Mouse (Mus musculus): Measurements from ENCODE around the gene Acr. TPM values are rescaled to one million over a fixed set of nuclear protein-coding genes. Genes with fewer than 3 reads are reported as not detected.

Gene Acr
- polyA plus RNA-seq, 1 experiment from 2014 or later: 0.14 TPM

- 26% methylated on average over 32 of the region's 40 CpGs for WGBS
- Histone ChIP-seq H3K9me3 (ENCODE audit: control insufficient read depth, low read length) (no peaks in the 10 kb centered on the region), H3K4me3 (ENCODE audit: low read length) (peak overlapping the region; percentile 19), H3K27ac (ENCODE audit: low read length) (no peak overlapping the region), H3K36me3 (ENCODE audit: control insufficient read depth, insufficient read depth, low read length) (no peaks in the 10 kb centered on the region), H3K27me3 (ENCODE audit: control insufficient read depth, insufficient read depth, low read depth, low read length) (peaks cover 26% of the 10 kb centered on the region), H3K9ac (ENCODE audit: low read length) (no peak overlapping the region), H3K4me1 (replicated peaks; ENCODE audit: control insufficient read depth, insufficient read depth, low read length) (peaks cover 17% of the 10 kb centered on the region; the same call in 1 of the 2 replicates), H3K4me2 (ENCODE audit: low read depth, low read length) (peak overlapping the region; percentile 46)
- ATAC-seq (ENCODE audit: low read depth): peak; percentile 6; the same call in 1 of the 2 replicates
Observed at GRCm38 (mm10) chr15:89557179-89557995, 10.7 kb upstream of the Acr start.

- no peak overlapping the region for H3K27ac ChIP-seq (ENCODE audit: low read length)
- H3K27me3 ChIP-seq (ENCODE audit: control insufficient read depth, insufficient read depth, low read depth, low read length): peaks cover 26% of the 10 kb centered on the region
- no peaks in the 10 kb centered on the region for H3K9me3 ChIP-seq (ENCODE audit: control insufficient read depth, low read length)
- peak overlapping the region; percentile 46 for H3K4me2 ChIP-seq (ENCODE audit: low read depth, low read length)
- H3K9ac ChIP-seq (ENCODE audit: low read length): peak overlapping the region; percentile 14; the same call in 1 of the 2 replicates
- no peak for ATAC-seq (ENCODE audit: low read depth)
- H3K36me3 ChIP-seq (ENCODE audit: control insufficient read depth, insufficient read depth, low read length): no peaks in the 10 kb centered on the region
- WGBS: 19% methylated on average over 34 of the region's 34 CpGs
- H3K4me1 ChIP-seq (replicated peaks; ENCODE audit: control insufficient read depth, insufficient read depth, low read length): peaks cover 17% of the 10 kb centered on the region; the same call in 1 of the 2 replicates
- H3K4me3 ChIP-seq (ENCODE audit: low read length): peak overlapping the region; percentile 19
Observed at GRCm38 (mm10) chr15:89557996-89558390, 10.1 kb upstream of the Acr start.

- H3K9ac ChIP-seq (ENCODE audit: low read length): no peak overlapping the region
- no peak overlapping the region for H3K4me3 ChIP-seq (ENCODE audit: low read length)
- peaks cover 17% of the 10 kb centered on the region; the same call in 1 of the 2 replicates for H3K4me1 ChIP-seq (replicated peaks; ENCODE audit: control insufficient read depth, insufficient read depth, low read length)
- H3K27me3 ChIP-seq (ENCODE audit: control insufficient read depth, insufficient read depth, low read depth, low read length): peaks cover 26% of the 10 kb centered on the region
- H3K4me2 ChIP-seq (ENCODE audit: low read depth, low read length): no peak overlapping the region
- ATAC-seq (ENCODE audit: low read depth): no peak
- no peaks in the 10 kb centered on the region for H3K36me3 ChIP-seq (ENCODE audit: control insufficient read depth, insufficient read depth, low read length)
- 57% methylated on average over 10 of the region's 10 CpGs for WGBS
- H3K27ac ChIP-seq (ENCODE audit: low read length): no peak overlapping the region
- no peaks in the 10 kb centered on the region for H3K9me3 ChIP-seq (ENCODE audit: control insufficient read depth, low read length)
Observed at GRCm38 (mm10) chr15:89559202-89559731, 8.9 kb upstream of the Acr start.

- no peak overlapping the region for H3K9ac ChIP-seq (ENCODE audit: low read length)
- H3K4me2 ChIP-seq (ENCODE audit: low read depth, low read length): no peak overlapping the region
- no peak overlapping the region for H3K27ac ChIP-seq (ENCODE audit: low read length)
- ATAC-seq (ENCODE audit: low read depth): no peak
- no peaks in the 10 kb centered on the region for H3K36me3 ChIP-seq (ENCODE audit: control insufficient read depth, insufficient read depth, low read length)
- no peaks in the 10 kb centered on the region for H3K4me1 ChIP-seq (replicated peaks; ENCODE audit: control insufficient read depth, insufficient read depth, low read length)
- no peaks in the 10 kb centered on the region for H3K9me3 ChIP-seq (ENCODE audit: control insufficient read depth, low read length)
- H3K27me3 ChIP-seq (ENCODE audit: control insufficient read depth, insufficient read depth, low read depth, low read length): no peaks in the 10 kb centered on the region
- WGBS: 63% methylated on average over 8 of the region's 8 CpGs
- no peak overlapping the region for H3K4me3 ChIP-seq (ENCODE audit: low read length)
Observed at GRCm38 (mm10) chr15:89572147-89572546, 4.0 kb downstream of the Acr start.

- no peaks in the 10 kb centered on the region for H3K27me3 ChIP-seq (ENCODE audit: control insufficient read depth, insufficient read depth, low read depth, low read length)
Observed at GRCm38 (mm10) chr15:89582494-89582893, 14.4 kb downstream of the Acr start.

GRCm38 (mm10) chr15:89585101-89585500, 17.0 kb downstream of the Acr start:
- no peaks in the 10 kb centered on the region for H3K27me3 ChIP-seq (ENCODE audit: control insufficient read depth, insufficient read depth, low read depth, low read length)
- no peaks in the 10 kb centered on the region for H3K9me3 ChIP-seq (ENCODE audit: control insufficient read depth, low read length)
- no peak overlapping the region for H3K4me3 ChIP-seq (ENCODE audit: low read length)
- no peaks in the 10 kb centered on the region for H3K4me1 ChIP-seq (replicated peaks; ENCODE audit: control insufficient read depth, insufficient read depth, low read length)
- no peak overlapping the region for H3K9ac ChIP-seq (ENCODE audit: low read length)
- H3K36me3 ChIP-seq (ENCODE audit: control insufficient read depth, insufficient read depth, low read length): peaks cover 4% of the 10 kb centered on the region; the same call in 1 of the 2 replicates
- H3K27ac ChIP-seq (ENCODE audit: low read length): no peak overlapping the region
- WGBS: 79% methylated on average over 5 of the region's 5 CpGs
- peak; percentile 21; the same call in 1 of the 2 replicates for ATAC-seq (ENCODE audit: low read depth)
- H3K4me2 ChIP-seq (ENCODE audit: low read depth, low read length): no peak overlapping the region

More at GRCm38 (mm10) chr15:89582494-89582893, 14.4 kb downstream of the Acr start:
- no peak for ATAC-seq (ENCODE audit: low read depth)
- H3K9ac ChIP-seq (ENCODE audit: low read length): no peak overlapping the region
- H3K9me3 ChIP-seq (ENCODE audit: control insufficient read depth, low read length): no peaks in the 10 kb centered on the region
- 81% methylated on average over 7 of the region's 7 CpGs for WGBS
- H3K4me3 ChIP-seq (ENCODE audit: low read length): no peak overlapping the region
- H3K4me1 ChIP-seq (replicated peaks; ENCODE audit: control insufficient read depth, insufficient read depth, low read length): no peaks in the 10 kb centered on the region
- H3K27ac ChIP-seq (ENCODE audit: low read length): no peak overlapping the region
- H3K36me3 ChIP-seq (ENCODE audit: control insufficient read depth, insufficient read depth, low read length): peaks cover 4% of the 10 kb centered on the region; the same call in 1 of the 2 replicates
- H3K4me2 ChIP-seq (ENCODE audit: low read depth, low read length): no peak overlapping the region

- ATAC-seq (ENCODE audit: low read depth): no peak
- 83% methylated on average over 11 of the region's 11 CpGs for WGBS
- no peak overlapping the region for H3K4me2 ChIP-seq (ENCODE audit: low read depth, low read length)
- H3K4me3 ChIP-seq (ENCODE audit: low read length): no peak overlapping the region
- H3K4me1 ChIP-seq (replicated peaks; ENCODE audit: control insufficient read depth, insufficient read depth, low read length): peaks cover 2% of the 10 kb centered on the region; the same call in 1 of the 2 replicates
- H3K36me3 ChIP-seq (ENCODE audit: control insufficient read depth, insufficient read depth, low read length): peaks cover 4% of the 10 kb centered on the region; the same call in 1 of the 2 replicates
- no peaks in the 10 kb centered on the region for H3K9me3 ChIP-seq (ENCODE audit: control insufficient read depth, low read length)
- H3K27me3 ChIP-seq (ENCODE audit: control insufficient read depth, insufficient read depth, low read depth, low read length): no peaks in the 10 kb centered on the region
- no peak overlapping the region for H3K9ac ChIP-seq (ENCODE audit: low read length)
- no peak overlapping the region for H3K27ac ChIP-seq (ENCODE audit: low read length)
Observed at GRCm38 (mm10) chr15:89585631-89586030, 17.5 kb downstream of the Acr start.

GRCm38 (mm10) chr15:89589146-89589545, 21.0 kb downstream of the Acr start:
- Histone ChIP-seq H3K4me2 (ENCODE audit: low read depth, low read length) (no peak overlapping the region), H3K4me3 (ENCODE audit: low read length) (no peak overlapping the region), H3K9ac (ENCODE audit: low read length) (no peak overlapping the region), H3K4me1 (replicated peaks; ENCODE audit: control insufficient read depth, insufficient read depth, low read length) (peaks cover 5% of the 10 kb centered on the region; the same call in 1 of the 2 replicates), H3K27ac (ENCODE audit: low read length) (no peak overlapping the region), H3K9me3 (ENCODE audit: control insufficient read depth, low read length) (no peaks in the 10 kb centered on the region), H3K36me3 (ENCODE audit: control insufficient read depth, insufficient read depth, low read length) (peaks cover 4% of the 10 kb centered on the region; the same call in 1 of the 2 replicates), H3K27me3 (ENCODE audit: control insufficient read depth, insufficient read depth, low read depth, low read length) (no peaks in the 10 kb centered on the region)
- WGBS: 61% methylated on average over 5 of the region's 5 CpGs
- no peak for ATAC-seq (ENCODE audit: low read depth)

GRCm38 (mm10) chr15:89591317-89591716, 23.2 kb downstream of the Acr start:
- peak overlapping the region; percentile 77 for H3K4me2 ChIP-seq (ENCODE audit: low read depth, low read length)
- peak; percentile 29 for ATAC-seq (ENCODE audit: low read depth)
- no peaks in the 10 kb centered on the region for H3K36me3 ChIP-seq (ENCODE audit: control insufficient read depth, insufficient read depth, low read length)
- H3K9me3 ChIP-seq (ENCODE audit: control insufficient read depth, low read length): no peaks in the 10 kb centered on the region
- peak overlapping the region; percentile 80 for H3K4me3 ChIP-seq (ENCODE audit: low read length)
- no peaks in the 10 kb centered on the region for H3K27me3 ChIP-seq (ENCODE audit: control insufficient read depth, insufficient read depth, low read depth, low read length)
- H3K4me1 ChIP-seq (replicated peaks; ENCODE audit: control insufficient read depth, insufficient read depth, low read length): peaks cover 5% of the 10 kb centered on the region; the same call in 1 of the 2 replicates
- under 1% methylated on average over 30 of the region's 30 CpGs for WGBS
- H3K9ac ChIP-seq (ENCODE audit: low read length): peak overlapping the region; percentile 82
- H3K27ac ChIP-seq (ENCODE audit: low read length): no peak overlapping the region

Data from lung, embryonic 16.5 days (tissue).